Mouse (Mus musculus) heart, adult 2 months (tissue): ENCODE results near the gene Tex44. TPM values are rescaled to one million over a fixed set of nuclear protein-coding genes. Genes with fewer than 3 reads are reported as not detected.

Source experiments
- DNase-seq, 2 experiments: peaks; one replicate each; pipeline ENCODE4 v3.0.0; 2021
- H3K27ac ChIP-seq: fragments of 200-600 bp; 2 replicates; pipeline ENCODE4 v1.8.1; 2022
- H3K27me3 ChIP-seq: fragments of 200-500 bp; 2 replicates; pipeline ENCODE4 v1.6.1; 2012; ENCODE audit warnings: mild to moderate bottlenecking, low read length, inconsistent platforms, mixed read lengths; ENCODE audit not compliant: control insufficient read depth, insufficient read depth
- H3K36me3 ChIP-seq: fragments of 200-500 bp; 2 replicates; pipeline ENCODE4 v1.6.1; 2012; ENCODE audit warnings: low read length, inconsistent platforms; ENCODE audit not compliant: control insufficient read depth, insufficient read depth
- H3K4me1 ChIP-seq: fragments of 200-500 bp; 2 replicates; pipeline ENCODE4 v1.6.1; 2011; ENCODE audit warnings: low read length; ENCODE audit not compliant: control insufficient read depth, insufficient read depth
- H3K4me3 ChIP-seq: fragments of 200-600 bp; 2 replicates; pipeline ENCODE4 v1.8.1; 2022
- H3K79me2 ChIP-seq: fragments of 200-500 bp; replicated peaks from 2 replicates; pipeline ENCODE4 v1.6.1; 2012; ENCODE audit warnings: mild to moderate bottlenecking, inconsistent platforms, low read length, moderate library complexity, mixed read lengths; ENCODE audit not compliant: control insufficient read depth, insufficient read depth
- H3K9ac ChIP-seq: fragments of 200-500 bp; 2 replicates; pipeline ENCODE4 v1.6.1; 2012; ENCODE audit warnings: low read depth, mild to moderate bottlenecking, control low read depth, inconsistent platforms, low read length, mixed read lengths
- CTCF ChIP-seq: fragments of 200-600 bp; IDR thresholded peaks from 2 replicates; pipeline ENCODE4 v1.8.1; 2022; ENCODE audit warnings: antibody characterized with exemption, mild to moderate bottlenecking, moderate library complexity
- EP300 ChIP-seq: fragments of 200-500 bp; IDR thresholded peaks from 2 replicates; pipeline ENCODE4 v1.6.1; 2011; ENCODE audit warnings: low read depth, low read length, control low read depth; ENCODE audit not compliant: insufficient read depth
- POLR2A ChIP-seq: fragments of 200-500 bp; IDR thresholded peaks from 2 replicates; pipeline ENCODE4 v1.6.1; 2011; ENCODE audit warnings: mild to moderate bottlenecking, low read depth, low read length, control low read depth; ENCODE audit not compliant: insufficient read depth
- WGBS: fragments of 180-500 bp; shearing (Covaris S2); methylation state at CpG from one replicate; pipeline ENCODE4 v1.1.7; 2018; 5-methylcytosine and 5-hydroxymethylcytosine counted together
- intact Hi-C: fragments of 180-260 bp; cut with DNase I; formaldehyde crosslinking; loops from one replicate; pipeline ENCODE4 v1.15.1; 2025
- polyA plus RNA-seq: library from polyadenylated mRNA; depleted of rRNA; stranded (reverse); fragments of >200 nt; gene quantifications from 2 replicates; pipeline ENCODE4 v1.2.3, GENCODE M21; 2012; rRNA removed
- total RNA-seq, 2 experiments: library from RNA; stranded (reverse); gene quantifications; 2 replicates each; pipeline ENCODE4 v1.2.3; 2021

Gene Tex44
- total and polyA plus RNA-seq, 3 experiments = 0.18 TPM; not detected in 2

DNA sequence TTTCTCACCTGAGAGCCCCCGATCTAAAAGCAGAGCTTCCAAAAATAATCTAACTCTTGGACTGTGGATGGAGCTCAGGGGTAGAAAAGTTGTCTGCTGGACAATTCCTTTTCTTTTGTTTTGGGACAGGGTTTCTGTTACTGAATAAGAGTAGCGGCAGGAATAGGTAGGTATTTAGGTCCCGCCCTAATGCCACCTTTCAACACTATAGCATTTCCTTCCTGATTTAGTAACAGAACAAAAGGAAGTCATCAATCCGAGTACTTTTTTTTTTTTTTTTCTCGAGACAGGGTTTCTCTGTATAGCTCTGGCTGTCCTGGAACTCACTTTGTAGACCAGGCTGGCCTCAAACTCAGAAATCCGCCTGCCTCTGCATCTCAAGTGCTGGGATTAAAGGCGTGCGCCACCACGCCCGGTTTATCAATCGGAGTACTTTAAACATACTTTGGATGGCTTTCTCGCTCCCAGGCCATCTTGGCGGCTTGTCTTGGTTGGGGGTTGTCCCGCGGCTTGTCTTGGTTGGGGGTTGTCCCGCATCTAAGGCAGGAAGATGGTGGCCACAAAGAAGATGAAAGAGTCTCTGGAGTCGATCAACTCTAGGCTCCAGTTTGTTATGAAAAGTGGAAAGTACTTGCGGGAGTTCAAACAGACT lies 47.1 kb downstream of the Tex44 start:
- 80% methylated on average over 18 of the region's 18 CpGs for WGBS
- Histone ChIP-seq H3K27ac (peak overlapping the region; percentile 99), H3K27me3 (no peaks in the 10 kb centered on the region), H3K36me3 (peaks cover 3% of the 10 kb centered on the region; the same call in 1 of the 2 replicates), H3K4me1 (peaks cover 14% of the 10 kb centered on the region), H3K79me2 (no peaks in the 10 kb centered on the region), H3K9ac (peak overlapping the region; percentile 32; the same call in 1 of the 2 replicates), H3K4me3 (no peak overlapping the region)
- TF ChIP-seq CTCF (no peak), EP300 (no peak), POLR2A (no peak)
- no peak for DNase-seq
- intact Hi-C loops = no loop called here

Other genes starting within 250 kb of the Tex44 start
- gene B3gnt7, start 123.5 kb upstream of the Tex44 start, total RNA-seq = under 1 TPM; 0.41 to 0.57 TPM
- 0.62 and 0.82 TPM in 2 replicates for gene B3gnt7, start 123.5 kb upstream of the Tex44 start, polyA plus RNA-seq
- 100 to 1,000 TPM in 1 of 2 experiments, 10 to 100 TPM in 1; 95.9 to 120 TPM for gene Ncl, start 66.9 kb upstream of the Tex44 start, total RNA-seq
- 7.2 and 10.3 TPM in 2 replicates for gene Ncl, start 66.9 kb upstream of the Tex44 start, polyA plus RNA-seq
- gene Nmur1, start 101 bp upstream of the Tex44 start, total RNA-seq = not detected
- not detected in 2 replicates for gene Nmur1, start 101 bp upstream of the Tex44 start, polyA plus RNA-seq
- gene Ptma, start 100.4 kb downstream of the Tex44 start, total RNA-seq = 100 to 1,000 TPM; 200 to 227 TPM
- gene Ptma, start 100.4 kb downstream of the Tex44 start, polyA plus RNA-seq = 169 and 177 TPM in 2 replicates
- gene Pde6d, start 156.3 kb downstream of the Tex44 start, total RNA-seq = 10 to 100 TPM; 40.4 to 47.6 TPM
- gene Pde6d, start 156.3 kb downstream of the Tex44 start, polyA plus RNA-seq = 27.9 and 39.2 TPM in 2 replicates
- 10 to 100 TPM; 11.2 to 12.0 TPM for gene Cops7b, start 156.6 kb downstream of the Tex44 start, total RNA-seq
- 18.2 and 22.4 TPM in 2 replicates for gene Cops7b, start 156.6 kb downstream of the Tex44 start, polyA plus RNA-seq
- not detected for gene Nppc, start 244.2 kb downstream of the Tex44 start, total RNA-seq
- 0.14 TPM in 1 of 2 replicates, not detected in the other for gene Nppc, start 244.2 kb downstream of the Tex44 start, polyA plus RNA-seq